Mouse (Mus musculus) kidney, postnatal 0 days (tissue): ENCODE results near the gene Fam122c. TPM values are rescaled to one million over a fixed set of nuclear protein-coding genes. Genes with fewer than 3 reads are reported as not detected.
A peak's percentile ranks its signal among the peaks of the same experiment; 100 is the strongest.

ENCODE experiments used
- ATAC-seq: fragments of 200-750 bp; cut with Nextera tagmentation; replicated peaks from 2 replicates; pipeline ENCODE4 v1.8.0; 2017; ENCODE audit warnings: low read depth, moderate number of reproducible peaks, moderate TSS enrichment, moderate library complexity; ENCODE audit not compliant: low FRiP score
- DNase-seq: peaks from one replicate; pipeline ENCODE4 v3.0.0-alpha.2; 2016; ENCODE audit warnings: low spot score
- H3K27ac ChIP-seq: fragments of 300-500 bp; sonication (generic); 2 replicates; pipeline ENCODE4 v1.5.1; 2014; ENCODE audit warnings: mild to moderate bottlenecking
- H3K27me3 ChIP-seq: fragments of 300-500 bp; sonication (generic); 2 replicates; pipeline ENCODE4 v1.6.1; 2014; ENCODE audit warnings: low read length, mixed read lengths; ENCODE audit not compliant: insufficient read depth
- H3K36me3 ChIP-seq: fragments of 300-500 bp; sonication (generic); 2 replicates; pipeline ENCODE4 v1.6.1; 2014; ENCODE audit warnings: low read length, mixed read lengths; ENCODE audit not compliant: insufficient read depth
- H3K4me1 ChIP-seq: fragments of 300-500 bp; sonication (generic); replicated peaks from 2 replicates; pipeline ENCODE4 v1.6.1; 2014; ENCODE audit warnings: antibody characterized with exemption, low read length, mixed read lengths; ENCODE audit not compliant: insufficient read depth
- H3K4me2 ChIP-seq: fragments of 300-500 bp; sonication (generic); 2 replicates; pipeline ENCODE4 v1.6.1; 2014; ENCODE audit warnings: mild to moderate bottlenecking, low read length, moderate library complexity, mixed read lengths
- H3K4me3 ChIP-seq: fragments of 300-500 bp; sonication (generic); replicated peaks from 2 replicates; pipeline ENCODE4 v1.5.1; 2014; ENCODE audit warnings: low read depth, low read length
- H3K9ac ChIP-seq: fragments of 300-500 bp; sonication (generic); 2 replicates; pipeline ENCODE4 v1.6.1; 2014; ENCODE audit warnings: low read depth, low read length
- H3K9me3 ChIP-seq: fragments of 300-500 bp; sonication (generic); replicated peaks from 2 replicates; pipeline ENCODE4 v1.6.1; 2016; ENCODE audit warnings: low read length, inconsistent platforms, mixed read lengths
- CTCF ChIP-seq: IDR thresholded peaks from 2 replicates; pipeline ENCODE4 v1.5.1; 2016; ENCODE audit warnings: antibody characterized with exemption, low read depth, mild to moderate bottlenecking, moderate library complexity
- WGBS: fragments of 180-500 bp; shearing (Covaris S2); extraction: QIAGEN DNeasy Blood & Tissue Kit; methylation state at CpG from one replicate; pipeline ENCODE4 v1.1.7; 2014; 5-methylcytosine and 5-hydroxymethylcytosine counted together
- polyA plus RNA-seq: library from polyadenylated mRNA; unstranded; fragments of >200 nt; fragmentation: Nextera tagmentation; extraction: Ambion mirVana; gene quantifications from 2 replicates; pipeline ENCODE4 v1.2.1, GENCODE M21; 2015

The Fam122c gene
- polyA plus RNA-seq, 1 experiment from 2014 or later: not detected

DNA sequence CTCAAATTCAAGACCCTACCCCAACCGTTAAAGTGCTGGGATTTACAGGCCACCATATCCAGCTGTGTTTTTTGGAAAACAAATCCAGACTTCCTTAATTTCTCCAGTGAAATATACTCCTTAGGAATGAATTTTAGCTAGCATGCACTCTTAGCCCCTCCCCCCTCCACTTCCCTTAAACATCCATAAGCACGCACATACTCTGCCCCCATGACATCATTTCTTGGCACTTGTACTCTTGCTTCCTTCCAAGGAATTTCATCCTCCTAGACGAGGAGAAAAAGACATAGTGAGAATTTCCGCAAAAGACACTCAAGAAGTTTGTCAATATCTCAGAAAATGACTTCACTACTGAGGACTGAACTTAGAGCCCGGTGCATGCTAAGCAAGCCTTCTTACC is 14.7 kb downstream of the Fam122c start:
- 69% methylated on average over 5 of the region's 5 CpGs for WGBS
- no peak overlapping the region for H3K9ac ChIP-seq
- H3K36me3 ChIP-seq: no peaks in the 10 kb centered on the region
- H3K27me3 ChIP-seq: no peaks in the 10 kb centered on the region
- no peak overlapping the region for H3K4me2 ChIP-seq
- no peak overlapping the region for H3K27ac ChIP-seq
- H3K4me3 ChIP-seq: no peak overlapping the region
- DNase-seq (peak; percentile 44), ATAC-seq (no peak)
- H3K9me3 ChIP-seq: no peaks in the 10 kb centered on the region
- TF ChIP-seq CTCF: no peak
- no peaks in the 10 kb centered on the region for H3K4me1 ChIP-seq

DNA sequence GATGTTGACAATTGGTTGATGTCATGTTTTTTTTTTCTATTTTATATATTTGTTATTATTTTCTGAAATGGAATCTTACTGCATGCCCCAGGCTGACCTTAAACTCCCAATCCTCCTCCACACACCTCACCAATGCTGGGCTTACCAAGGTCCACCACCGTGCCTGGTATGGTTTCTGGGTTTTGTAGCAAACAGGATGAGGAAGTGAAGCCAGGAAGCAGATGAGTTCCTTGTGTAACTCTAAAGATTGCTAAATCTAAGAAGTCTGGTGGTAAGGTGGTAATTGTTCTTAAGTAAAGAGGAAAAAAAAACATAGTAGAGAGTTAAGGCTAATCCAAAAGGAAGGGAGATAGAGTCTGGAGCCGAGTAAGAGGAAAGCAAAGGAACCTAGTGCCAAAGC is 47.3 kb downstream of the Fam122c start:
- Histone ChIP-seq H3K9ac (no peak overlapping the region), H3K27ac (no peak overlapping the region), H3K4me3 (no peak overlapping the region), H3K27me3 (no peaks in the 10 kb centered on the region), H3K4me2 (no peak overlapping the region), H3K9me3 (no peaks in the 10 kb centered on the region), H3K4me1 (no peaks in the 10 kb centered on the region), H3K36me3 (no peaks in the 10 kb centered on the region)
- DNase-seq (no peak), ATAC-seq (no peak)
- no peak for TF ChIP-seq CTCF
- 40% methylated on average over 2 of the region's 2 CpGs for whole genome bisulfite sequencing

DNA sequence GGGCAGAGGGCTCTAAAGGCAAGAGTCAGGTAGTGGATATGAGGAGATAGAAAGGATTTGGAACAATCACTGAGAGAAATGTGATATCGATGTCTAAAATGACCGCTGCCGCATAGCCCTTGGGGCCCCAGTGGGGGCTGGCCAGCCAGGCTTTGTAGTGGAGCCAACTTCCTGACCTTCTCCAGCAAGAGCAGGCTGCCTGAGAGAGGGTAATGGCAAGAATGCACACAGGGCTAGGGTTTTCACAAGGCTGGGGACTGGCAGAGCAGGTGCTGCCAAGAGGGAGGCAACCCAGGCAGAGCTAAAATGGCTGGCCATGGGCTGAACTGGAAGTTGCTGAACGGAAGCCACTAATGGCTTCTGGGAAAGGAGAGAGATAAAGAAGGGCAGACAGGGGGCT is 47.9 kb downstream of the Fam122c start:
- Histone ChIP-seq H3K4me3 (no peak overlapping the region), H3K4me1 (no peaks in the 10 kb centered on the region), H3K27me3 (no peaks in the 10 kb centered on the region), H3K9ac (no peak overlapping the region), H3K9me3 (no peaks in the 10 kb centered on the region), H3K4me2 (no peak overlapping the region), H3K36me3 (no peaks in the 10 kb centered on the region), H3K27ac (no peak overlapping the region)
- 56% methylated on average over 4 of the region's 4 CpGs for WGBS
- ATAC-seq: no peak
- no peak for TF ChIP-seq CTCF
- DNase-seq: no peak

DNA sequence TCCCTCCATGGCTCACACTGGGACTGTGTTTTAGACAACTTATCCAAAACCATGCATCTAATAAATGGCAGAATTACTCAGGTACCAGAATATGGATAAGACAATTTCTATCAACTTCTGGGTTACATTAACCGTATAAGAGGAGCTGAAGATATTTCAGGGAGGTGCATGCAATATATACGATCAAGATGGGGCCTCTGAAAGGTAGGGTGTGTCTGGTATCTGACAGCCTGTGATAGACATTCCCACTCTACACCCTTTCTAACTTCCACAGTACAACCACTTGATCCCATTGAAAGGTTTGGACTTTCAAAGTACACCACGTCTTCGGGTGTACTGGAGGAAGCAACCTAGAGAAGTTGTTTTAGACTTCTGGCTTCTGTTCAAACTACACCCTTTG is 57.2 kb downstream of the Fam122c start:
- no peaks in the 10 kb centered on the region for H3K4me1 ChIP-seq
- no peak overlapping the region for H3K27ac ChIP-seq
- WGBS: 88% methylated on average over 4 of the region's 4 CpGs
- no peaks in the 10 kb centered on the region for H3K27me3 ChIP-seq
- ATAC-seq (no peak), DNase-seq (no peak)
- H3K9ac ChIP-seq: no peak overlapping the region
- H3K4me3 ChIP-seq: no peak overlapping the region
- no peaks in the 10 kb centered on the region for H3K9me3 ChIP-seq
- H3K36me3 ChIP-seq: no peaks in the 10 kb centered on the region
- TF ChIP-seq CTCF: no peak
- no peak overlapping the region for H3K4me2 ChIP-seq

DNA sequence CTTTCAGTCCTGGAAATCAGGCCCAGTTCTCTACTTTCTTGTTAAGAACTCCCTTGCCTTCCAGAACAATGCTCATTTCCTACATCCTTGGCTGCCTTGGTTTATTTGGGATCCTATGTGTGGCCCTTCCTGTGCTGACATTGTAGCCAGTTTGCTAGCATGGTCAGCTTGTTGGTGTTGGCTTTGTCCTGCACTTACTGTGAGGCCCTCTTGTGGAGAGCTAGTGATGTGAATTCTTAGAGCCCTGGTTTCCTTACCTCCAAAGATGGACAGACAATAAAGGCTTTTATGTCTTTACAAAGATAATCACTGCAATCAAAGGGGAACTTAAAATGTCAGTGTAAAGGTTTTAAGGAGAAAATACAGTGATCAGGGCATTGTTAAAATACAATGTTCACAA is 64.1 kb downstream of the Fam122c start:
- no peak overlapping the region for H3K9ac ChIP-seq
- DNase-seq (peak; percentile 27), ATAC-seq (no peak)
- no peaks in the 10 kb centered on the region for H3K27me3 ChIP-seq
- H3K36me3 ChIP-seq: no peaks in the 10 kb centered on the region
- no peaks in the 10 kb centered on the region for H3K4me1 ChIP-seq
- no peaks in the 10 kb centered on the region for H3K9me3 ChIP-seq
- no peak overlapping the region for H3K27ac ChIP-seq
- TF ChIP-seq CTCF: peak; percentile 56
- no peak overlapping the region for H3K4me3 ChIP-seq
- no peak overlapping the region for H3K4me2 ChIP-seq

DNA sequence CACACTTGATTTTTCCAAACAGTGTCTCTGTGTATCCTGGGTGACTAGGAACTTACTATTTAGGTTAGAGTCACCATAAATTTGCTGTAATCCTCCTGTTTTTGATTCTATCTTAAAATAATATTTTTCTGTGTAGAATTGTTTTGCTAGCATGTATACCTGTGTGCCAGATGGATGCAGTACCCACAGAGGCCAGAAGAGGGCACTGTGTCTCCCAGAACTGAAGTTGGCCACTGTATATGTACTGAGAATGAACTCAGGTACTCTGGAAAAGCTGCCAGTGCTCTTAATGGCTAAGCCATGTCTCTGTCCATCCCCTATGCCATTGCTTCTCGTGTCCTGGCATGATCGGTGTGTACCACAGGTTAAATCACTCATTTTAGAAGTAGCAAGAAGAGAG is 68.3 kb downstream of the Fam122c start:
- Histone ChIP-seq H3K27ac (no peak overlapping the region), H3K4me2 (no peak overlapping the region), H3K9me3 (no peaks in the 10 kb centered on the region), H3K4me1 (no peaks in the 10 kb centered on the region), H3K27me3 (no peaks in the 10 kb centered on the region), H3K9ac (no peak overlapping the region), H3K36me3 (no peaks in the 10 kb centered on the region), H3K4me3 (no peak overlapping the region)
- 67% methylated on average over 2 of the region's 2 CpGs for WGBS
- peak; percentile 74 for TF ChIP-seq CTCF
- peak; percentile 32 for DNase-seq
- no peak for ATAC-seq

DNA sequence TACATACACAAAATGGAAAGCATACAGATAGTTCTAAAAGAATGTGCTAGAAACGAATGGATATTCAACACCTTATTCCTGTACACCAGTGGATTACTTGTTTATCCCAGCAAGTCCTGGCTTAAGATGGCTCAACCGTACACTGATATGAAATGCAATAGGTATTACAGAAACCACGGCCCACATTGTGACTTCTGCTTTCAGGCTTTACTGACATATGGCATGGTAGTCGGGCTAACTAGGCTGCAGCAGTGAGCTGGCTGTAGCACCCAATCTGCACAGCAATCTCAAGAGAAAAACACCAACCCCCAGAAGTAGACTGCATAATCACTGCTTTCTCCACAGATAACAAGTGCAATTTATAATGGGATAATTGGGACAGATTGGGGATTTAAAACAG is 75.2 kb downstream of the Fam122c start:
- no peaks in the 10 kb centered on the region for H3K4me1 ChIP-seq
- WGBS: 94% methylated on average over 4 of the region's 4 CpGs
- no peak overlapping the region for H3K4me3 ChIP-seq
- no peaks in the 10 kb centered on the region for H3K27me3 ChIP-seq
- H3K9ac ChIP-seq: no peak overlapping the region
- DNase-seq (no peak), ATAC-seq (no peak)
- H3K9me3 ChIP-seq: no peaks in the 10 kb centered on the region
- H3K4me2 ChIP-seq: no peak overlapping the region
- no peak overlapping the region for H3K27ac ChIP-seq
- no peak for TF ChIP-seq CTCF
- H3K36me3 ChIP-seq: 0 out of 2 replicates have a peak, but pooled peaks cover 7% of the 10 kb centered on the region
